Mouse (Mus musculus) heart, postnatal 4 days (tissue): ENCODE data around the gene Thra. TPM values are rescaled to one million over a fixed set of nuclear protein-coding genes. Genes with fewer than 3 reads are reported as not detected.
A peak's percentile ranks its signal among the peaks of the same experiment; 100 is the strongest.

Source experiments
- DNase-seq: peaks from one replicate; pipeline ENCODE4 v3.0.0; 2021
- total RNA-seq, 2 experiments: library from RNA; stranded (reverse); gene quantifications; 2 replicates each; pipeline ENCODE4 v1.2.3; 2021

The Thra gene
- total RNA-seq, 2 experiments from 2014 or later = 171 to 183 TPM

GRCm38 (mm10) chr11:98781851-98782512, 41.5 kb downstream of the Thra start:
- DNase-seq = peak; percentile 68

- peak; percentile 52 for DNase-seq
Observed at GRCm38 (mm10) chr11:98782651-98783235, 42.3 kb downstream of the Thra start.

GRCm38 (mm10) chr11:98783236-98783696, 42.8 kb downstream of the Thra start:
- peak; percentile 96 for DNase-seq

GRCm38 (mm10) chr11:98784139-98784538, 43.7 kb downstream of the Thra start:
- DNase-seq = no peak

- peak; percentile 53 for DNase-seq
Observed at GRCm38 (mm10) chr11:98785214-98785613, 44.8 kb downstream of the Thra start.

GRCm38 (mm10) chr11:98785772-98786281, 45.4 kb downstream of the Thra start:
- DNase-seq = peak; percentile 91

- peak; percentile 99 for DNase-seq
Observed at GRCm38 (mm10) chr11:98786359-98787214, 46.1 kb downstream of the Thra start.

- peak; percentile 76 for DNase-seq
Observed at GRCm38 (mm10) chr11:98787229-98787628, 46.8 kb downstream of the Thra start.

- DNase-seq = no peak
Observed at GRCm38 (mm10) chr11:98787691-98788090, 47.3 kb downstream of the Thra start.

- DNase-seq = no peak
Observed at GRCm38 (mm10) chr11:98788139-98788538, 47.7 kb downstream of the Thra start.

GRCm38 (mm10) chr11:98788550-98789218, 48.2 kb downstream of the Thra start:
- DNase-seq = peak; percentile 90

- DNase-seq = no peak
Observed at GRCm38 (mm10) chr11:98789219-98789807, 48.9 kb downstream of the Thra start.

GRCm38 (mm10) chr11:98789824-98790223, 49.4 kb downstream of the Thra start:
- DNase-seq = no peak

GRCm38 (mm10) chr11:98790631-98791205, 50.3 kb downstream of the Thra start:
- DNase-seq = no peak

- DNase-seq = no peak
Observed at GRCm38 (mm10) chr11:98791448-98791847, 51.0 kb downstream of the Thra start.

GRCm38 (mm10) chr11:98792081-98792480, 51.6 kb downstream of the Thra start:
- no peak for DNase-seq

- DNase-seq = peak; percentile 82
Observed at GRCm38 (mm10) chr11:98794469-98795014, 54.1 kb downstream of the Thra start.

- peak; percentile 92 for DNase-seq
Observed at GRCm38 (mm10) chr11:98795015-98795713, 54.7 kb downstream of the Thra start, which contains the start of gene Msl1. Gene Msl1, plus strand, starts transcription at chr11:98795516.

- peak; percentile 65 for DNase-seq
Observed at GRCm38 (mm10) chr11:98795714-98796514, 55.5 kb downstream of the Thra start.
